Mouse (Mus musculus): ENCODE measurements around the gene Rnaseh2c. TPM values are rescaled to one million over a fixed set of nuclear protein-coding genes. Genes with fewer than 3 reads are reported as not detected.

The Rnaseh2c gene
- polyA plus RNA-seq, 1 experiment from 2014 or later: 58.8 TPM

GRCm38 (mm10) chr19:5636036-5636570 is 34.4 kb downstream of the Rnaseh2c start:
- no peak overlapping the region for H3K27ac ChIP-seq (replicated peaks; ENCODE audit: low read depth, low read length)
- H3K9ac ChIP-seq (replicated peaks; ENCODE audit: low read length): no peak overlapping the region; the same call in 1 of the 2 replicates
- H3K4me2 ChIP-seq (ENCODE audit: low read length): peak overlapping the region; percentile 97; the same call in 1 of the 2 replicates
- ATAC-seq (ENCODE audit: low FRiP score, low TSS enrichment) (no peak), DNase-seq (no peak)
- H3K4me3 ChIP-seq (replicated peaks; ENCODE audit: low read depth, low read length): no peak overlapping the region
- H3K27me3 ChIP-seq (ENCODE audit: control insufficient read depth, insufficient read depth, low read length): no peaks in the 10 kb centered on the region
- peaks cover 25% of the 10 kb centered on the region for H3K36me3 ChIP-seq (ENCODE audit: control insufficient read depth, insufficient read depth, low read length)
- H3K9me3 ChIP-seq (ENCODE audit: control insufficient read depth, low read length): no peaks in the 10 kb centered on the region
- whole genome bisulfite sequencing: 80% methylated on average over 7 of the region's 7 CpGs
- H3K4me1 ChIP-seq (ENCODE audit: control insufficient read depth, insufficient read depth, low read length): peaks cover 12% of the 10 kb centered on the region

- ATAC-seq (ENCODE audit: low FRiP score, low TSS enrichment) (no peak), DNase-seq (no peak)
- H3K36me3 ChIP-seq (ENCODE audit: control insufficient read depth, insufficient read depth, low read length): peaks cover 30% of the 10 kb centered on the region
- H3K27ac ChIP-seq (replicated peaks; ENCODE audit: low read depth, low read length): peak overlapping the region; percentile 91
- peaks cover 12% of the 10 kb centered on the region for H3K4me1 ChIP-seq (ENCODE audit: control insufficient read depth, insufficient read depth, low read length)
- no peaks in the 10 kb centered on the region for H3K27me3 ChIP-seq (ENCODE audit: control insufficient read depth, insufficient read depth, low read length)
- H3K4me2 ChIP-seq (ENCODE audit: low read length): peak overlapping the region; percentile 97
- H3K9ac ChIP-seq (replicated peaks; ENCODE audit: low read length): peak overlapping the region; percentile 91
- 37% methylated on average over 12 of the region's 12 CpGs for WGBS
- no peaks in the 10 kb centered on the region for H3K9me3 ChIP-seq (ENCODE audit: control insufficient read depth, low read length)
- peak overlapping the region; percentile 77 for H3K4me3 ChIP-seq (replicated peaks; ENCODE audit: low read depth, low read length)
Measured at GRCm38 (mm10) chr19:5636571-5637041, 34.9 kb downstream of the Rnaseh2c start.

- ATAC-seq (ENCODE audit: low FRiP score, low TSS enrichment) (peak; percentile 82), DNase-seq (peak; percentile 94)
- no peaks in the 10 kb centered on the region for H3K27me3 ChIP-seq (ENCODE audit: control insufficient read depth, insufficient read depth, low read length)
- no peaks in the 10 kb centered on the region for H3K9me3 ChIP-seq (ENCODE audit: control insufficient read depth, low read length)
- peaks cover 38% of the 10 kb centered on the region for H3K36me3 ChIP-seq (ENCODE audit: control insufficient read depth, insufficient read depth, low read length)
- H3K4me2 ChIP-seq (ENCODE audit: low read length): peak within 1 kb of the TSS; percentile 97
- H3K9ac ChIP-seq (replicated peaks; ENCODE audit: low read length): peak within 1 kb of the TSS; percentile 91
- WGBS: under 1% methylated on average over 103 of the region's 109 CpGs
- peaks cover 12% of the 10 kb centered on the region for H3K4me1 ChIP-seq (ENCODE audit: control insufficient read depth, insufficient read depth, low read length)
- peak within 1 kb of the TSS; percentile 91 for H3K27ac ChIP-seq (replicated peaks; ENCODE audit: low read depth, low read length)
- H3K4me3 ChIP-seq (replicated peaks; ENCODE audit: low read depth, low read length): peak within 1 kb of the TSS; percentile 77
Measured at GRCm38 (mm10) chr19:5637069-5638047, 35.7 kb downstream of the Rnaseh2c start, which contains the start of gene Rela. Gene Rela, plus strand, starts transcription at chr19:5637483.

- ATAC-seq (ENCODE audit: low FRiP score, low TSS enrichment): 0 out of 2 replicates have a peak, but pooled peaks have one; percentile 24
- 90% methylated on average over 18 of the region's 18 CpGs for WGBS
- peaks cover 12% of the 10 kb centered on the region for H3K4me1 ChIP-seq (ENCODE audit: control insufficient read depth, insufficient read depth, low read length)
- H3K9ac ChIP-seq (replicated peaks; ENCODE audit: low read length): peak overlapping the region; percentile 91; the same call in 1 of the 2 replicates
- peak overlapping the region; percentile 97 for H3K4me2 ChIP-seq (ENCODE audit: low read length)
- H3K27me3 ChIP-seq (ENCODE audit: control insufficient read depth, insufficient read depth, low read length): no peaks in the 10 kb centered on the region
- H3K36me3 ChIP-seq (ENCODE audit: control insufficient read depth, insufficient read depth, low read length): peaks cover 50% of the 10 kb centered on the region
- H3K27ac ChIP-seq (replicated peaks; ENCODE audit: low read depth, low read length): no peak overlapping the region
- peak overlapping the region; percentile 77 for H3K4me3 ChIP-seq (replicated peaks; ENCODE audit: low read depth, low read length)
- H3K9me3 ChIP-seq (ENCODE audit: control insufficient read depth, low read length): no peaks in the 10 kb centered on the region
- DNase-seq: no peak
Measured at GRCm38 (mm10) chr19:5638416-5639005, 36.8 kb downstream of the Rnaseh2c start.

- Histone ChIP-seq H3K4me1 (ENCODE audit: control insufficient read depth, insufficient read depth, low read length) (peaks cover 12% of the 10 kb centered on the region), H3K36me3 (ENCODE audit: control insufficient read depth, insufficient read depth, low read length) (peaks cover 67% of the 10 kb centered on the region), H3K9ac (replicated peaks; ENCODE audit: low read length) (no peak overlapping the region), H3K4me3 (replicated peaks; ENCODE audit: low read depth, low read length) (no peak overlapping the region), H3K9me3 (ENCODE audit: control insufficient read depth, low read length) (no peaks in the 10 kb centered on the region), H3K27me3 (ENCODE audit: control insufficient read depth, insufficient read depth, low read length) (no peaks in the 10 kb centered on the region), H3K4me2 (ENCODE audit: low read length) (no peak overlapping the region), H3K27ac (replicated peaks; ENCODE audit: low read depth, low read length) (no peak overlapping the region)
- no peak for ATAC-seq (ENCODE audit: low FRiP score, low TSS enrichment)
- 85% methylated on average over 9 of the region's 9 CpGs for WGBS
- DNase-seq: no peak
Measured at GRCm38 (mm10) chr19:5640339-5640738, 38.7 kb downstream of the Rnaseh2c start.

- DNase-seq (no peak), ATAC-seq (ENCODE audit: low FRiP score, low TSS enrichment) (no peak)
- Histone ChIP-seq H3K9me3 (ENCODE audit: control insufficient read depth, low read length) (no peaks in the 10 kb centered on the region), H3K27ac (replicated peaks; ENCODE audit: low read depth, low read length) (no peak overlapping the region), H3K4me1 (ENCODE audit: control insufficient read depth, insufficient read depth, low read length) (peaks cover 12% of the 10 kb centered on the region), H3K36me3 (ENCODE audit: control insufficient read depth, insufficient read depth, low read length) (peaks cover 74% of the 10 kb centered on the region), H3K4me2 (ENCODE audit: low read length) (no peak overlapping the region), H3K27me3 (ENCODE audit: control insufficient read depth, insufficient read depth, low read length) (no peaks in the 10 kb centered on the region), H3K9ac (replicated peaks; ENCODE audit: low read length) (no peak overlapping the region), H3K4me3 (replicated peaks; ENCODE audit: low read depth, low read length) (no peak overlapping the region)
- WGBS: 96% methylated on average over 17 of the region's 17 CpGs
Measured at GRCm38 (mm10) chr19:5641021-5641420, 39.3 kb downstream of the Rnaseh2c start.

GRCm38 (mm10) chr19:5641641-5642040 is 40.0 kb downstream of the Rnaseh2c start:
- no peaks in the 10 kb centered on the region for H3K27me3 ChIP-seq (ENCODE audit: control insufficient read depth, insufficient read depth, low read length)
- H3K36me3 ChIP-seq (ENCODE audit: control insufficient read depth, insufficient read depth, low read length): peaks cover 80% of the 10 kb centered on the region
- ATAC-seq (ENCODE audit: low FRiP score, low TSS enrichment) (no peak), DNase-seq (no peak)
- no peaks in the 10 kb centered on the region for H3K9me3 ChIP-seq (ENCODE audit: control insufficient read depth, low read length)
- H3K4me3 ChIP-seq (replicated peaks; ENCODE audit: low read depth, low read length): no peak overlapping the region
- no peak overlapping the region for H3K4me2 ChIP-seq (ENCODE audit: low read length)
- H3K27ac ChIP-seq (replicated peaks; ENCODE audit: low read depth, low read length): no peak overlapping the region
- WGBS: 90% methylated on average over 8 of the region's 8 CpGs
- H3K9ac ChIP-seq (replicated peaks; ENCODE audit: low read length): no peak overlapping the region
- peaks cover 11% of the 10 kb centered on the region for H3K4me1 ChIP-seq (ENCODE audit: control insufficient read depth, insufficient read depth, low read length)

GRCm38 (mm10) chr19:5645280-5645679 is 43.6 kb downstream of the Rnaseh2c start:
- H3K27ac ChIP-seq (replicated peaks; ENCODE audit: low read depth, low read length): no peak overlapping the region
- no peak overlapping the region for H3K9ac ChIP-seq (replicated peaks; ENCODE audit: low read length)
- no peaks in the 10 kb centered on the region for H3K9me3 ChIP-seq (ENCODE audit: control insufficient read depth, low read length)
- no peak overlapping the region for H3K4me3 ChIP-seq (replicated peaks; ENCODE audit: low read depth, low read length)
- DNase-seq: no peak
- no peak for ATAC-seq (ENCODE audit: low FRiP score, low TSS enrichment)
- no peaks in the 10 kb centered on the region for H3K27me3 ChIP-seq (ENCODE audit: control insufficient read depth, insufficient read depth, low read length)
- H3K4me2 ChIP-seq (ENCODE audit: low read length): no peak overlapping the region
- peaks cover 14% of the 10 kb centered on the region for H3K4me1 ChIP-seq (ENCODE audit: control insufficient read depth, insufficient read depth, low read length)
- 94% methylated on average over 9 of the region's 9 CpGs for WGBS
- H3K36me3 ChIP-seq (ENCODE audit: control insufficient read depth, insufficient read depth, low read length): peaks cover 81% of the 10 kb centered on the region

Data from midbrain, embryonic 14.5 days (tissue).